In the genomic region with DNA sequence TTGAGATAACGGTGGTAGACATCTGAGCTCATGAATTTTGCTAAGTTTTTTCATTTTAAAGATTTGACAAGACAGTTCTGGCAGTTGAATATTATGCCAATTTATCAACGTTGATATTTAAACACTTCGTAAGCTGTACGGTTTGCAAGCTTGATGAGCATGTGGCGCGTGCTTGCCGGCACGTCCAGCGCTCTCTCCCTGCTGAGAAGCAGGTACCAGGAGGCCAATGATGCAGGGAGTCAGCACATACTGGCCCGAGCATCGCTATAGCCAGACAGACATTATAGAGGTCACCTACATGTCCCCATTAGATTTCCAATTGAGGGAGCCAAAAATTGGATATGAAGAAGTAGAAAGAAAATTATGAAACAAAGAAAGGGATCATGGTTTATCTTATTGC, we compare ENCODE assay signal across 22 mouse cellular contexts. TPM values are rescaled to one million over a fixed set of nuclear protein-coding genes. Genes with fewer than 3 reads are reported as not detected.
DNase-seq lines count a peak whose midpoint lies in the region; ATAC-seq and TF ChIP-seq lines count a peak whose summit lies in the region.
"Had no signal": no experiment of that assay in that cellular context is flagged by ENCODE, and none has a peak within 500 bp of the region (broad histone marks: within the 10 kb centered on the region; RNA-seq: fewer than 3 reads in every experiment).

No protein-coding gene starts in this region.

- TF ChIP-seq CTCF in MEL (IDR thresholded peaks at IDR 0.05 in 2 of 3, conservative IDR thresholded peaks at IDR 0.05 in 1 of 3; ENCODE audit: control insufficient read depth in 1 of 3, insufficient read depth in 1 of 3, low read depth in 2 of 3, low read length in 3 of 3, poor library complexity in 1 of 3, severe bottlenecking in 1 of 3), result no peak
- no peak for TF ChIP-seq CTCF in intestine, postnatal 0 days (IDR thresholded peaks at IDR 0.05; ENCODE audit: low read depth)

- WGBS in heart, embryonic 11.5 days (ENCODE audit: insufficient replicate concordance), result 70% methylated on average over 11 of the region's 11 CpGs
- WGBS in intestine, postnatal 0 days, result 70% methylated on average over 11 of the region's 11 CpGs

- no peak for TF ChIP-seq POLR2A in MEL (IDR thresholded peaks at IDR 0.05; ENCODE audit: control insufficient read depth in 1 of 2, insufficient read depth in 1 of 2, low read depth in 1 of 2, low read length in 2 of 2, poor library complexity in 1 of 2)

- H3K79me2 ChIP-seq in MEL (ENCODE audit: control insufficient read depth, insufficient read depth, low read length, poor library complexity), result no peaks in the 10 kb centered on the region

- H3K36me3 ChIP-seq in heart, embryonic 11.5 days (ENCODE audit: control insufficient read depth, insufficient read depth, low read length), result no peaks in the 10 kb centered on the region
- peaks cover 0 to 10% of the 10 kb centered on the region in 2 experiments; a peak in 2 of 4 replicates for H3K36me3 ChIP-seq in MEL (ENCODE audit: control insufficient read depth in 1 of 2, insufficient read depth in 2 of 2, low read length in 2 of 2)
- H3K36me3 ChIP-seq in intestine, postnatal 0 days (ENCODE audit: control insufficient read depth, insufficient read depth), result no peaks in the 10 kb centered on the region
- H3K36me3 ChIP-seq: hindbrain, embryonic 13.5 days; liver, embryonic 13.5 days; midbrain, embryonic 12.5 days; neural tube, embryonic 12.5 days had no signal

- peak overlapping the region; percentile 41 for H3K4me3 ChIP-seq in heart, embryonic 11.5 days (ENCODE audit: low read depth, low read length)
- H3K4me3 ChIP-seq in MEL (ENCODE audit: control insufficient read depth in 1 of 2, insufficient read depth in 1 of 2, low read depth in 2 of 2, low read length in 2 of 2), result peak overlapping the region; percentile 41 to 65
- H3K4me3 ChIP-seq in intestine, postnatal 0 days (ENCODE audit: low read depth, low read length), result peak overlapping the region; percentile 31
- H3K4me3 ChIP-seq: hindbrain, embryonic 13.5 days; left cerebral cortex, adult 2 months; midbrain, embryonic 12.5 days; neural tube, embryonic 12.5 days had no signal

- TF ChIP-seq RAD21 in MEL (IDR thresholded peaks at IDR 0.05; ENCODE audit: low read depth, low read length), result no peak

- no peak for ATAC-seq in heart, embryonic 11.5 days (replicated peaks; ENCODE audit: insufficient number of reproducible peaks, low FRiP score, low TSS enrichment)
- ATAC-seq in intestine, postnatal 0 days, result no peak
- ATAC-seq: forebrain, embryonic 16.5 days; inflammation-experienced regulatory T-cells, adult 6 months; Patski had no signal

- no peak for DNase-seq in heart, adult 18-20 months
- DNase-seq in kidney, adult 9 months, result peak; percentile 20
- DNase-seq in kidney, adult 18-20 months, result no peak
- DNase-seq in MEL (ENCODE audit: low read depth, low spot score), result peak; percentile 16
- DNase-seq in cerebellum, adult 9-10 months, result no peak
- DNase-seq in cerebellum, adult 18-20 months, result no peak
- DNase-seq: B cell, adult 2 months; cerebellum, postnatal 25 days; layer of hippocampus, adult 9-11 months; left cerebral cortex, postnatal 4 days; liver, embryonic 13.5 days; right cerebral cortex, postnatal 4 days; thymus, postnatal 36 days had no signal

- no peak for TF ChIP-seq EP300 in MEL (IDR thresholded peaks at IDR 0.05; ENCODE audit: low read depth in 1 of 2, low read length in 2 of 2)

- peaks cover 7% of the 10 kb centered on the region; the same call in 1 of the 2 replicates for H3K4me1 ChIP-seq in heart, embryonic 11.5 days (ENCODE audit: control insufficient read depth, insufficient read depth, low read length)
- H3K4me1 ChIP-seq in MEL (ENCODE audit: control insufficient read depth in 1 of 2, insufficient read depth in 2 of 2, low read length in 2 of 2), result peaks cover 10 to 17% of the 10 kb centered on the region in 2 experiments
- 0 out of 2 replicates have a peak, but pooled peaks cover 3% of the 10 kb centered on the region for H3K4me1 ChIP-seq in intestine, postnatal 0 days (replicated peaks; ENCODE audit: control insufficient read depth, insufficient read depth, low read length)
- H3K4me1 ChIP-seq: neural tube, embryonic 12.5 days had no signal

- peak overlapping the region; percentile 58 for H3K4me2 ChIP-seq in heart, embryonic 11.5 days
- peak overlapping the region; percentile 60 for H3K4me2 ChIP-seq in intestine, postnatal 0 days (replicated peaks; ENCODE audit: low read depth)

- H3K9ac ChIP-seq in heart, embryonic 11.5 days (ENCODE audit: low read depth, low read length), result peak overlapping the region; percentile 68; the same call in 1 of the 2 replicates
- peak overlapping the region; percentile 44 for H3K9ac ChIP-seq in MEL (ENCODE audit: control insufficient read depth, low read depth, low read length, poor library complexity, severe bottlenecking)
- H3K9ac ChIP-seq in intestine, postnatal 0 days (ENCODE audit: low read depth, low read length), result no peak overlapping the region
- H3K9ac ChIP-seq: hindbrain, embryonic 13.5 days; liver, embryonic 13.5 days; neural tube, embryonic 12.5 days had no signal

- peak overlapping the region; percentile 78 for H3K27ac ChIP-seq in heart, embryonic 11.5 days (ENCODE audit: low read depth, low read length)
- H3K27ac ChIP-seq in MEL (ENCODE audit: control insufficient read depth, low read depth, low read length), result no peak overlapping the region
- H3K27ac ChIP-seq in intestine, postnatal 0 days (ENCODE audit: low read depth, low read length), result no peak overlapping the region
- H3K27ac ChIP-seq: hindbrain, embryonic 13.5 days; left cerebral cortex, adult 2 months; liver, embryonic 13.5 days; midbrain, embryonic 12.5 days; neural tube, embryonic 12.5 days had no signal

- H3K9me3 ChIP-seq in heart, embryonic 11.5 days (replicated peaks; ENCODE audit: control insufficient read depth, low read length), result no peaks in the 10 kb centered on the region
- no peaks in the 10 kb centered on the region for H3K9me3 ChIP-seq in MEL (replicated peaks; ENCODE audit: insufficient read depth, low read length)
- H3K9me3 ChIP-seq in intestine, postnatal 0 days (ENCODE audit: control insufficient read depth), result no peaks in the 10 kb centered on the region
- H3K9me3 ChIP-seq: hindbrain, embryonic 13.5 days; liver, embryonic 13.5 days; midbrain, embryonic 12.5 days; neural tube, embryonic 12.5 days had no signal

- H3K27me3 ChIP-seq in heart, embryonic 11.5 days (ENCODE audit: control insufficient read depth, insufficient read depth, low read length), result no peaks in the 10 kb centered on the region
- H3K27me3 ChIP-seq in MEL (ENCODE audit: control insufficient read depth in 1 of 2, insufficient read depth in 2 of 2, low read length in 2 of 2), result no peaks in the 10 kb centered on the region
- no peaks in the 10 kb centered on the region for H3K27me3 ChIP-seq in intestine, postnatal 0 days (replicated peaks; ENCODE audit: control insufficient read depth, insufficient read depth, low read length)
- H3K27me3 ChIP-seq: liver, embryonic 13.5 days; midbrain, embryonic 12.5 days; neural tube, embryonic 12.5 days; Patski had no signal

TF ChIP-seq in MEL, 35 proteins besides CTCF, POLR2A, EP300 and RAD21:
- no peak for TF ChIP-seq MEF2A (IDR thresholded peaks at IDR 0.05; ENCODE audit: extremely low read depth, insufficient replicate concordance, low read depth, low read length, poor library complexity, severe bottlenecking)
- no peak for TF ChIP-seq SIN3A (IDR thresholded peaks at IDR 0.05; ENCODE audit: low read length)
- TF ChIP-seq POLR2AphosphoS5 (IDR thresholded peaks at IDR 0.05; ENCODE audit: borderline replicate concordance, low read depth, low read length), result no peak
- TF ChIP-seq TAL1 (IDR thresholded peaks at IDR 0.05; ENCODE audit: low read length), result no peak
- TF ChIP-seq CHD2 (IDR thresholded peaks at IDR 0.05; ENCODE audit: low read length), result no peak
- no peak for TF ChIP-seq CHD1 (IDR thresholded peaks at IDR 0.05; ENCODE audit: low read depth, low read length)
- no peak for TF ChIP-seq TBP (IDR thresholded peaks at IDR 0.05; ENCODE audit: low read depth, low read length)
- no peak for TF ChIP-seq BHLHE40 (IDR thresholded peaks at IDR 0.05; ENCODE audit: borderline replicate concordance, low read depth, low read length)
- no peak for TF ChIP-seq JUND (IDR thresholded peaks at IDR 0.05; ENCODE audit: low read depth, low read length)
- TF ChIP-seq ZNF384 (IDR thresholded peaks at IDR 0.05; ENCODE audit: low read depth, low read length), result no peak
- TF ChIP-seq TCF12 (IDR thresholded peaks at IDR 0.05; ENCODE audit: low read depth, low read length), result no peak
- no peak for TF ChIP-seq GATA1 (IDR thresholded peaks at IDR 0.05; ENCODE audit: low read depth, low read length)
- TF ChIP-seq MAX (IDR thresholded peaks at IDR 0.05; ENCODE audit: low read length), result no peak
- TF ChIP-seq MXI1 (IDR thresholded peaks at IDR 0.05; ENCODE audit: low read depth, low read length), result no peak
- TF ChIP-seq USF2 (IDR thresholded peaks at IDR 0.05; ENCODE audit: borderline replicate concordance in 1 of 2, insufficient read depth in 1 of 2, low read depth in 1 of 2, low read length in 2 of 2), result no peak

RNA-seq across cellular contexts. Expression of gene Zfp622, which starts 42.7 kb away (rescaled TPM):
- 19.4 and 22.6 TPM in 2 replicates for polyA plus RNA-seq in heart, embryonic 11.5 days (2014; fragmentation: Nextera tagmentation; extraction: Ambion mirVana)
- 10 to 100 TPM; 26.7 to 27.6 TPM for total RNA-seq in heart, adult 18-20 months (2021)
- 66.8 and 77.2 TPM in 2 replicates for total RNA-seq in MEL (2012; rRNA removed)
- polyA plus RNA-seq in MEL (2012; ENCODE audit: insufficient read depth in 1 of 2, insufficient read length in 2 of 2, low read depth in 1 of 2, low replicate concordance in 2 of 2, missing spikeins in 1 of 2), result 100 to 1,000 TPM in 1 of 2 experiments, not detected in 1; 106 TPM
- polyA plus RNA-seq in intestine, postnatal 0 days (2015; fragmentation: Nextera tagmentation; extraction: Ambion mirVana), result 23.3 and 24.4 TPM in 2 replicates

Comparison
In these comparisons a context has a peak if more than half of its experiments do, and no peak if none do; other contexts are left out.
1. DNase-seq: peak in kidney, adult 9 months (single experiment) and MEL (single experiment); none in heart, adult 18-20 months (0 of 2), kidney, adult 18-20 months (single experiment), cerebellum, adult 9-10 months (single experiment) and cerebellum, adult 18-20 months (0 of 2).
2. Peak in every context shown above with its lines, with median percentiles within 50 percentile points of each other: H3K4me3 ChIP-seq.